Mouse (Mus musculus): ENCODE data around the gene Trp53bp1. TPM values are rescaled to one million over a fixed set of nuclear protein-coding genes. Genes with fewer than 3 reads are reported as not detected.

Trp53bp1 gene
- total and polyA plus RNA-seq, 2 experiments = 6.8 to 9.1 TPM

GRCm38 (mm10) chr2:121204276-121204675 lies 66.9 kb downstream of the Trp53bp1 start:
- TF ChIP-seq CTCF (IDR thresholded peaks at IDR 0.05; ENCODE audit: low read depth, low read length) (no peak), POLR2A (IDR thresholded peaks at IDR 0.05; ENCODE audit: extremely low read depth, insufficient read depth, low read length) (no peak)
- Histone ChIP-seq H3K79me2 (ENCODE audit: control insufficient read depth, insufficient read depth, low read length) (no peaks in the 10 kb centered on the region), H3K36me3 (ENCODE audit: control insufficient read depth, insufficient read depth, low read length) (peaks cover 58% of the 10 kb centered on the region), H3K4me1 (ENCODE audit: control insufficient read depth, insufficient read depth, low read length) (no peaks in the 10 kb centered on the region), H3K9ac (ENCODE audit: low read depth, low read length) (no peak overlapping the region), H3K27me3 (ENCODE audit: control insufficient read depth, insufficient read depth, low read length) (no peaks in the 10 kb centered on the region), H3K27ac (replicated peaks; ENCODE audit: insufficient read depth, low read depth, low read length) (no peak overlapping the region), H3K4me3 (ENCODE audit: insufficient read depth, low read depth, low read length) (no peak overlapping the region)
- no peak for DNase-seq (ENCODE audit: extremely low read depth, low read depth, low spot score)
- 94% methylated on average over 17 of the region's 17 CpGs for WGBS

- TF ChIP-seq POLR2A (IDR thresholded peaks at IDR 0.05; ENCODE audit: extremely low read depth, insufficient read depth, low read length) (no peak), CTCF (IDR thresholded peaks at IDR 0.05; ENCODE audit: low read depth, low read length) (no peak)
- Histone ChIP-seq H3K9ac (ENCODE audit: low read depth, low read length) (no peak overlapping the region), H3K4me3 (ENCODE audit: insufficient read depth, low read depth, low read length) (no peak overlapping the region), H3K79me2 (ENCODE audit: control insufficient read depth, insufficient read depth, low read length) (no peaks in the 10 kb centered on the region), H3K27ac (replicated peaks; ENCODE audit: insufficient read depth, low read depth, low read length) (no peak overlapping the region), H3K27me3 (ENCODE audit: control insufficient read depth, insufficient read depth, low read length) (no peaks in the 10 kb centered on the region), H3K4me1 (ENCODE audit: control insufficient read depth, insufficient read depth, low read length) (peaks cover 8% of the 10 kb centered on the region; the same call in 1 of the 2 replicates), H3K36me3 (ENCODE audit: control insufficient read depth, insufficient read depth, low read length) (peaks cover 75% of the 10 kb centered on the region)
- DNase-seq (ENCODE audit: extremely low read depth, low read depth, low spot score) = no peak
- WGBS = 92% methylated on average over 9 of the region's 9 CpGs
Measured at GRCm38 (mm10) chr2:121195466-121195865, 75.7 kb downstream of the Trp53bp1 start.

- TF ChIP-seq POLR2A (IDR thresholded peaks at IDR 0.05; ENCODE audit: extremely low read depth, insufficient read depth, low read length) (no peak), CTCF (IDR thresholded peaks at IDR 0.05; ENCODE audit: low read depth, low read length) (no peak)
- H3K79me2 ChIP-seq (ENCODE audit: control insufficient read depth, insufficient read depth, low read length) = no peaks in the 10 kb centered on the region
- H3K4me1 ChIP-seq (ENCODE audit: control insufficient read depth, insufficient read depth, low read length) = peaks cover 4% of the 10 kb centered on the region; the same call in 1 of the 2 replicates
- no peak overlapping the region for H3K4me3 ChIP-seq (ENCODE audit: insufficient read depth, low read depth, low read length)
- no peaks in the 10 kb centered on the region for H3K27me3 ChIP-seq (ENCODE audit: control insufficient read depth, insufficient read depth, low read length)
- 55% methylated on average over 1 of the region's 1 CpGs for WGBS
- H3K36me3 ChIP-seq (ENCODE audit: control insufficient read depth, insufficient read depth, low read length) = peaks cover 65% of the 10 kb centered on the region
- no peak overlapping the region for H3K9ac ChIP-seq (ENCODE audit: low read depth, low read length)
- no peak overlapping the region for H3K27ac ChIP-seq (replicated peaks; ENCODE audit: insufficient read depth, low read depth, low read length)
- DNase-seq (ENCODE audit: extremely low read depth, low read depth, low spot score) = no peak
Measured at GRCm38 (mm10) chr2:121188530-121188929, 82.7 kb downstream of the Trp53bp1 start.

GRCm38 (mm10) chr2:121184142-121184541 lies 87.1 kb downstream of the Trp53bp1 start:
- no peak overlapping the region for H3K9ac ChIP-seq (ENCODE audit: low read depth, low read length)
- no peak for TF ChIP-seq POLR2A (IDR thresholded peaks at IDR 0.05; ENCODE audit: extremely low read depth, insufficient read depth, low read length)
- TF ChIP-seq CTCF (IDR thresholded peaks at IDR 0.05; ENCODE audit: low read depth, low read length) = no peak
- 97% methylated on average over 7 of the region's 7 CpGs for WGBS
- no peaks in the 10 kb centered on the region for H3K4me1 ChIP-seq (ENCODE audit: control insufficient read depth, insufficient read depth, low read length)
- H3K79me2 ChIP-seq (ENCODE audit: control insufficient read depth, insufficient read depth, low read length) = no peaks in the 10 kb centered on the region
- no peaks in the 10 kb centered on the region for H3K27me3 ChIP-seq (ENCODE audit: control insufficient read depth, insufficient read depth, low read length)
- H3K27ac ChIP-seq (replicated peaks; ENCODE audit: insufficient read depth, low read depth, low read length) = no peak overlapping the region
- H3K36me3 ChIP-seq (ENCODE audit: control insufficient read depth, insufficient read depth, low read length) = peaks cover 50% of the 10 kb centered on the region
- no peak overlapping the region for H3K4me3 ChIP-seq (ENCODE audit: insufficient read depth, low read depth, low read length)
- DNase-seq (ENCODE audit: extremely low read depth, low read depth, low spot score) = no peak

GRCm38 (mm10) chr2:121183431-121183830 lies 87.8 kb downstream of the Trp53bp1 start:
- WGBS = 82% methylated on average over 5 of the region's 5 CpGs
- no peak overlapping the region for H3K9ac ChIP-seq (ENCODE audit: low read depth, low read length)
- TF ChIP-seq POLR2A (IDR thresholded peaks at IDR 0.05; ENCODE audit: extremely low read depth, insufficient read depth, low read length) = no peak
- TF ChIP-seq CTCF (IDR thresholded peaks at IDR 0.05; ENCODE audit: low read depth, low read length) = no peak
- H3K36me3 ChIP-seq (ENCODE audit: control insufficient read depth, insufficient read depth, low read length) = peaks cover 49% of the 10 kb centered on the region
- no peak overlapping the region for H3K27ac ChIP-seq (replicated peaks; ENCODE audit: insufficient read depth, low read depth, low read length)
- no peak overlapping the region for H3K4me3 ChIP-seq (ENCODE audit: insufficient read depth, low read depth, low read length)
- H3K27me3 ChIP-seq (ENCODE audit: control insufficient read depth, insufficient read depth, low read length) = no peaks in the 10 kb centered on the region
- no peaks in the 10 kb centered on the region for H3K79me2 ChIP-seq (ENCODE audit: control insufficient read depth, insufficient read depth, low read length)
- DNase-seq (ENCODE audit: extremely low read depth, low read depth, low spot score) = no peak
- no peaks in the 10 kb centered on the region for H3K4me1 ChIP-seq (ENCODE audit: control insufficient read depth, insufficient read depth, low read length)

- H3K9ac ChIP-seq (ENCODE audit: low read depth, low read length) = no peak overlapping the region
- H3K79me2 ChIP-seq (ENCODE audit: control insufficient read depth, insufficient read depth, low read length) = no peaks in the 10 kb centered on the region
- TF ChIP-seq CTCF (IDR thresholded peaks at IDR 0.05; ENCODE audit: low read depth, low read length) = no peak
- no peak for TF ChIP-seq POLR2A (IDR thresholded peaks at IDR 0.05; ENCODE audit: extremely low read depth, insufficient read depth, low read length)
- H3K27ac ChIP-seq (replicated peaks; ENCODE audit: insufficient read depth, low read depth, low read length) = no peak overlapping the region
- H3K27me3 ChIP-seq (ENCODE audit: control insufficient read depth, insufficient read depth, low read length) = no peaks in the 10 kb centered on the region
- H3K4me3 ChIP-seq (ENCODE audit: insufficient read depth, low read depth, low read length) = no peak overlapping the region
- no peaks in the 10 kb centered on the region for H3K4me1 ChIP-seq (ENCODE audit: control insufficient read depth, insufficient read depth, low read length)
- WGBS = 94% methylated on average over 3 of the region's 3 CpGs
- H3K36me3 ChIP-seq (ENCODE audit: control insufficient read depth, insufficient read depth, low read length) = peaks cover 49% of the 10 kb centered on the region
- DNase-seq (ENCODE audit: extremely low read depth, low read depth, low spot score) = no peak
Measured at GRCm38 (mm10) chr2:121178828-121179479, 92.3 kb downstream of the Trp53bp1 start.
